Mouse (Mus musculus): ENCODE measurements at regions not wholly inside any gene's neighbourhood (a gene's known extent, or its start where the extent isn't known, plus 50 kb on each side); places are given as distances from the start of the nearest gene placed in this dataset.

GRCm38 (mm10) chr3:58089344-58090139 lies 241.7 kb upstream of the Pfn2 start:
- no peak for DNase-seq

GRCm38 (mm10) chr3:58090396-58090795 lies 242.5 kb upstream of the Pfn2 start:
- no peak for DNase-seq

- DNase-seq = peak; percentile 24
These were observed 243.7 kb upstream of the Pfn2 start for GRCm38 (mm10) chr3:58091466-58092176.

- no peak for DNase-seq
These were observed 263.1 kb upstream of the Pfn2 start for GRCm38 (mm10) chr3:58110911-58111476.

GRCm38 (mm10) chr3:58112431-58112856 lies 264.6 kb upstream of the Pfn2 start:
- DNase-seq = no peak

- DNase-seq = no peak
These were observed 266.1 kb upstream of the Pfn2 start for GRCm38 (mm10) chr3:58113941-58114340.

GRCm38 (mm10) chr3:58115511-58115910 lies 267.6 kb upstream of the Pfn2 start:
- no peak for DNase-seq

GRCm38 (mm10) chr3:58116848-58117247 lies 269.0 kb upstream of the Pfn2 start:
- DNase-seq = no peak

GRCm38 (mm10) chr3:58120051-58120450 lies 272.2 kb upstream of the Pfn2 start:
- DNase-seq = no peak

GRCm38 (mm10) chr3:58122456-58123359 lies 274.8 kb upstream of the Pfn2 start:
- DNase-seq = peak; percentile 79

- no peak for DNase-seq
These were observed 275.7 kb upstream of the Pfn2 start for GRCm38 (mm10) chr3:58123396-58124077.

- DNase-seq = no peak
These were observed 277.0 kb upstream of the Pfn2 start for GRCm38 (mm10) chr3:58124886-58125285.

- no peak for DNase-seq
These were observed 279.1 kb upstream of the Pfn2 start for GRCm38 (mm10) chr3:58126996-58127395.

- no peak for DNase-seq
These were observed 280.2 kb upstream of the Pfn2 start for GRCm38 (mm10) chr3:58128059-58128458.

GRCm38 (mm10) chr3:58129358-58129903 lies 281.6 kb upstream of the Pfn2 start:
- no peak for DNase-seq

- DNase-seq = no peak
These were observed 278.7 kb upstream of the Tsc22d2 start for GRCm38 (mm10) chr3:58135607-58136365.

GRCm38 (mm10) chr3:58138726-58139585 lies 275.6 kb upstream of the Tsc22d2 start:
- DNase-seq = peak; percentile 63

- DNase-seq = no peak
These were observed 268.4 kb upstream of the Tsc22d2 start for GRCm38 (mm10) chr3:58146108-58146507.

- DNase-seq = no peak
These were observed 267.8 kb upstream of the Tsc22d2 start for GRCm38 (mm10) chr3:58146762-58147161.

- DNase-seq = no peak
These were observed 261.4 kb upstream of the Tsc22d2 start for GRCm38 (mm10) chr3:58153141-58153540.

Data from right cerebral cortex, postnatal 4 days (tissue).